23 mouse cellular contexts compared by ENCODE assay signal in genomic region chr4:57168277-57168676, GRCm38 (mm10). TPM values are rescaled to one million over a fixed set of nuclear protein-coding genes. Genes with fewer than 3 reads are reported as not detected.
A peak's percentile ranks its signal among the peaks of the same experiment; 100 is the strongest.
DNase-seq lines count a peak whose midpoint lies in the region; ATAC-seq and TF ChIP-seq lines count a peak whose summit lies in the region.
"Had no signal": no experiment of that assay in that cellular context is flagged by ENCODE, and none has a peak within 500 bp of the region (broad histone marks: within the 10 kb centered on the region; RNA-seq: fewer than 3 reads in every experiment).

No protein-coding gene starts in this region.

- no peak for TF ChIP-seq EP300 in lung, postnatal 0 days (IDR thresholded peaks at IDR 0.05)

- ATAC-seq in lung, postnatal 0 days, result no peak
- peak; percentile 84 for ATAC-seq in liver, embryonic 13.5 days (ENCODE audit: low read depth)
- ATAC-seq in megakaryocyte-erythroid progenitor cell, adult 5-6 weeks (replicated peaks; ENCODE audit: low FRiP score, low TSS enrichment, poor library complexity, severe bottlenecking), result peak; percentile 95
- ATAC-seq in monocyte, adult 5-6 weeks (replicated peaks; ENCODE audit: insufficient number of reproducible peaks, low FRiP score, low TSS enrichment, poor library complexity, severe bottlenecking), result no peak
- ATAC-seq in granulocyte monocyte progenitor cell, adult 5-6 weeks (replicated peaks; ENCODE audit: poor library complexity, severe bottlenecking), result no peak
- ATAC-seq: forebrain, embryonic 15.5 days; hindbrain, embryonic 16.5 days; intestine, embryonic 16.5 days; midbrain, embryonic 15.5 days; Patski had no signal

- peak overlapping the region; percentile 69 for H3K27ac ChIP-seq in lung, postnatal 0 days (ENCODE audit: low read length)
- no peak overlapping the region for H3K27ac ChIP-seq in liver, embryonic 13.5 days
- H3K27ac ChIP-seq: forebrain, embryonic 15.5 days; heart, embryonic 10.5 days; limb, embryonic 12.5 days; midbrain, embryonic 15.5 days; neural tube, embryonic 13.5 days had no signal

- no peaks in the 10 kb centered on the region for H3K27me3 ChIP-seq in lung, postnatal 0 days (replicated peaks; ENCODE audit: insufficient read depth, low read length)
- peaks cover 7% of the 10 kb centered on the region; the same call in 1 of the 2 replicates for H3K27me3 ChIP-seq in liver, embryonic 13.5 days
- H3K27me3 ChIP-seq: forebrain, embryonic 15.5 days; limb, embryonic 12.5 days; midbrain, embryonic 15.5 days; neural tube, embryonic 13.5 days; Patski had no signal

- no peaks in the 10 kb centered on the region for H3K36me3 ChIP-seq in lung, postnatal 0 days (ENCODE audit: insufficient read depth, low read length)
- no peaks in the 10 kb centered on the region for H3K36me3 ChIP-seq in liver, embryonic 13.5 days
- H3K36me3 ChIP-seq: forebrain, embryonic 15.5 days; heart, embryonic 10.5 days; limb, embryonic 12.5 days; midbrain, embryonic 15.5 days; neural tube, embryonic 13.5 days had no signal

- 40% methylated on average over 1 of the region's 1 CpGs for WGBS in lung, postnatal 0 days
- 27% methylated on average over 1 of the region's 1 CpGs for WGBS in liver, embryonic 13.5 days (ENCODE audit: insufficient replicate concordance)

- TF ChIP-seq CTCF in lung, postnatal 0 days (IDR thresholded peaks at IDR 0.05), result no peak

- no peak overlapping the region for H3K4me2 ChIP-seq in lung, postnatal 0 days (replicated peaks; ENCODE audit: low read depth, low read length)
- no peak overlapping the region for H3K4me2 ChIP-seq in liver, embryonic 13.5 days
- H3K4me2 ChIP-seq: forebrain, embryonic 15.5 days; limb, embryonic 12.5 days; midbrain, embryonic 15.5 days; neural tube, embryonic 13.5 days had no signal

- no peaks in the 10 kb centered on the region; the same call in 1 of the 2 replicates for H3K4me1 ChIP-seq in lung, postnatal 0 days (ENCODE audit: insufficient read depth, low read depth, low read length)
- H3K4me1 ChIP-seq in liver, embryonic 13.5 days (replicated peaks), result peaks cover 27% of the 10 kb centered on the region
- H3K4me1 ChIP-seq: midbrain, embryonic 15.5 days had no signal

- H3K9me3 ChIP-seq in lung, postnatal 0 days (ENCODE audit: low read length), result no peaks in the 10 kb centered on the region
- H3K9me3 ChIP-seq in liver, embryonic 13.5 days (replicated peaks), result no peaks in the 10 kb centered on the region
- H3K9me3 ChIP-seq: forebrain, embryonic 15.5 days; heart, embryonic 10.5 days; limb, embryonic 12.5 days; midbrain, embryonic 15.5 days; neural tube, embryonic 13.5 days had no signal

- no peak for DNase-seq in lung, postnatal 0 days (ENCODE audit: low spot score)
- no peak for DNase-seq in lung, postnatal 14 days
- no peak for DNase-seq in liver, embryonic 13.5 days
- DNase-seq in heart, postnatal 25 days (ENCODE audit: low spot score), result no peak
- DNase-seq: adrenal gland, adult 2 months; cerebellum, adult 11-12 months; cerebellum, postnatal 36 days; kidney, adult 9 months; layer of hippocampus, postnatal 36 days; lung, adult 2 months; thymus, adult 2 months had no signal

- intact Hi-C loops in heart, postnatal 25 days (cut with DNase I), result no loop called here

- H3K4me3 ChIP-seq in lung, postnatal 0 days (ENCODE audit: low read depth, low read length), result no peak overlapping the region
- H3K4me3 ChIP-seq in liver, embryonic 13.5 days (replicated peaks), result no peak overlapping the region
- H3K4me3 ChIP-seq: forebrain, embryonic 15.5 days; heart, embryonic 10.5 days; limb, embryonic 12.5 days; midbrain, embryonic 15.5 days; myocyte; neural tube, embryonic 13.5 days had no signal

- H3K9ac ChIP-seq in lung, postnatal 0 days (replicated peaks; ENCODE audit: low read depth), result no peak overlapping the region
- H3K9ac ChIP-seq in liver, embryonic 13.5 days, result no peak overlapping the region
- H3K9ac ChIP-seq: forebrain, embryonic 15.5 days; limb, embryonic 12.5 days; midbrain, embryonic 15.5 days; neural tube, embryonic 13.5 days had no signal

RNA-seq across cellular contexts. Expression of gene Epb41l4b, which starts 25.0 kb away (rescaled TPM):
- 10.3 and 10.6 TPM in 2 replicates for polyA plus RNA-seq in lung, postnatal 0 days (2015; fragmentation: Nextera tagmentation; extraction: Ambion mirVana)
- 1.3 and 1.5 TPM in 2 replicates for polyA plus RNA-seq in liver, embryonic 13.5 days (2015; fragmentation: Nextera tagmentation; extraction: Ambion mirVana)
- 1.6 and 3.5 TPM in 2 replicates for total RNA-seq in megakaryocyte-erythroid progenitor cell, adult 5-6 weeks (2014; fragmentation: Nextera tagmentation)
- 0.47 and 3.0 TPM in 2 replicates for total RNA-seq in megakaryocyte-erythroid progenitor cell, adult 5-6 weeks (2017)
- total RNA-seq in monocyte, adult 5-6 weeks (2017), result 0.58 TPM in 1 of 3 replicates, not detected in the others
- 1 to 10 TPM; 3.1 to 3.4 TPM for total RNA-seq in heart, postnatal 25 days (2021)
- 4.5 and 12.7 TPM in 2 replicates for total RNA-seq in granulocyte monocyte progenitor cell, adult 5-6 weeks (2014; fragmentation: Nextera tagmentation)
- total RNA-seq in granulocyte monocyte progenitor cell, adult 5-6 weeks (2017), result 1.8 and 2.5 TPM in 2 replicates

Comparison
In these comparisons a context has a peak if more than half of its experiments do, and no peak if none do; other contexts are left out.
1. ATAC-seq: peak in liver, embryonic 13.5 days (single experiment) and megakaryocyte-erythroid progenitor cell, adult 5-6 weeks (single experiment); none in lung, postnatal 0 days (single experiment), monocyte, adult 5-6 weeks (single experiment) and granulocyte monocyte progenitor cell, adult 5-6 weeks (single experiment).